Mouse (Mus musculus) layer of hippocampus, postnatal 14 days (tissue): ENCODE measurements around the gene Tnks1bp1. TPM values are rescaled to one million over a fixed set of nuclear protein-coding genes. Genes with fewer than 3 reads are reported as not detected.

Source experiments
- DNase-seq, 2 experiments: peaks; one replicate each; pipeline ENCODE4 v3.0.0; 2021 to 2022; ENCODE audit warnings: low spot score in 2 of 2, mixed read lengths in 1 of 2
- total RNA-seq, 2 experiments: library from RNA; stranded (reverse); gene quantifications; 2 replicates each; pipeline ENCODE4 v1.2.3; 2021

Tnks1bp1 gene
- total RNA-seq, 2 experiments from 2014 or later: 128 to 141 TPM

DNA sequence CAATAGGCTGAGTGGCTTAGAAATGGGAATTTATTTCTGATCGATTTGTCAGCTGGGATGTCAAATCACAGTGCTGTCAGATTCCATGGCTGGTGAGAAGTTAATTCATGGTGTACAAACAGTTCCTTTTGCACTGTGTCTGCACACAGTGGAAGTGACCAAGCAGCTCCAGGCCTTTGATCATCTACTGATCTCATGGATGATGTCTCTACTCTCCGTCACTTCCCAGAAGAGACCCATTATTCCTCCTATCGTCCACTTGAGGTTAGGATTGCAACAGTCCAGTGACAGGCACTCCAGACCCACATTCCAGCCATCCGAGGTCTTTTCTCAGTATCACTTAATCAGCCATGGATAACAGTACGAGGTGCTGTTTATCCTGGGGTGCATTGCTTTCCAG lies 25.9 kb downstream of the Tnks1bp1 start:
- DNase-seq: no peak

DNA sequence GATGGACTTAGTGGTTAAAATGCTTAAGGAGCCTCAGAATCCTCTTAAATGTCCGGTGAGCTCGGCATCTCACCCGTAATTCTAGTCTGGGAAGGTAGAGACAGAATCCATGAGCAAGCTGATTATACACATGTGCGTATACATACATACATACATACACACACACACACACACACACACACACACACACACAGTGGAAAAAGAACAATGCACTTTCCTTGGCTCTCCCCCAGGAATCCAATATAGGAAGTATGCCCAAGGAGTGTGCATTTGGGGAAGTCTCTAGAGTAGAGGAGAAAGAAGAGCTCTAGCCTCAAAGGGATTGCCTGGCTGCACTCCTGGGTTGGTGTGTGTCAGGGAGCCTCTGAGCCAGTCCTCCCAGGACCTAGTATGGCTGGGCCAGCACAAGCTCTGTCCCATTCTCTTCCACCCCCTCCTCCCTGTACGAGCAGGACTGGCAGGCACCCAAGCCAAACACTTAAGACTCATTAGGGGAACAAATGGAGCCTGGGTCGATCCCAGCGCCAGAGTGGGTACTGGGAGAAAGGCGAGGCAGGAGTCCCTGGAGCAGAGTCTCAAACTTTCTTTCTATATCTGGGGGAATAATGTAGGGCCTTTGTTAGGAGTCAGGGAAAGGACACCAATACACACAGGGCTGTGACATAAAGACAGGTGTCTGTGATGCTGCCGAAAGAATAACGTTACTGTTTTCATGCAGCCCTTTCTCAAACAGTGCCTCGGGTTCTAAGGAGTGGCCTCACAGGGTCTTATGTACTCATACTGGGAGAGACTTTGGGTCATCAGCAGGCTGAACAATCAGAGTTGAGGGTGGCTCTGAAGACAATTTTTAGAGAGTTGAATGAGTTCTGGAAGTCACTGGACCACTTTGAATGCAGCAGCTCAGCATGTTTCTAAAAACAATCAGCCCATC lies 41.2 kb downstream of the Tnks1bp1 start:
- peak in 1 of 2 experiments; percentile 43 for DNase-seq

DNA sequence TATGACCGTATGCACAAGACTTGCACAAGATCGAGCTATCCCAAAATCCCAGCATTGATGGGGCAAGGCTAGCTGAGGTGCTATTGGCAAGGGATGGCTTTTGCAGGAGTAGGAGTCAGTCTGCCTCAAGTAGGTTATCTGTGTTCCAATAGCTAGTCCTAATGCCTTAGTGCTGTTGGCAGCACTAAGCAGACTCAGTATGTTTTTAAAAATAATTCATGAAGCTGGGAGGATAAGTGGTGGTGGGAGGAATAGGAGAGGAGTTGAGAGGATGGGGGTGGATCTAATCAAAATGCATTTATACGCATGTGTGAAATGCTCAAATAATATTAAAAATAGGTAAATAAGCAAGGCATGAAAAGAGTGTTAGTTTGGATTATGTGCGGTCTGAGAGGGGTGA lies 43.5 kb downstream of the Tnks1bp1 start:
- no peak for DNase-seq

DNA sequence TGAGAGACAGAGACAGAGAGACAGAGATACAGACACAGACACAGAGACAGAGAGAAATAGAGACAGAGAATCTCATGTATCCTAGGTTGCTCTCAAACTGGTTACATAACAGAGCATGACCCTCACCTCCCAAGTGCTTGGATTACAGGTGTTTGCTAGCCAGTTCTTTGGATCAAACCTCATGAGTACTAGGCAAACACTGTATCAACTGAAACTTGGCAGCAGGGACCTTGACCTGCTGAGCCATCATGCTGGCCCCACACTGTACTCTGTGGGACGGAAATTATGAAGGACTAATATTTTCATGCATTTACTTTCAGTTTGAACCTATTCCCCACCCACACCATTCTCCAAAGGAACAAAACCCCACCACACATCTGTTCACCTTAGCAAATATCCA lies 45.6 kb downstream of the Tnks1bp1 start:
- no peak for DNase-seq

DNA sequence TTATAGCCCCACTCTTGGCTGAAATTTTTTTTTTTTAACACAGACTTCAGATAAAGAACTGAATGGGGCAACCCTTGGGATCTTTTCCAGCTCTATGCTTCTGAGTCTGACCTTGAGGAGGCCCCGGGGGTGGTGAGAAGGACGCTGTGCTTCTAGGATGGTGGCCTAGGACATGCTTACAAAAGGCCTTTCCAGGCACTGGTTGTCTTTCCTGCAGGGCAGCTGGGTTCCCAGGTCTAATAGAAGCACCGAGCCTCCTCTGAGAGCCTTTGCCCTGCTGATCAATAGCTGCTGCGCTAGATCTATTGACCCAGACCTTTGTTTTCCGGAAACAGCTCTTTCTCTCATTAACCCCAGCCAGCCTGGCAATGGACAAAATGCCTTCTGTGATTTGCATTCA lies 48.1 kb downstream of the Tnks1bp1 start:
- no peak for DNase-seq

DNA sequence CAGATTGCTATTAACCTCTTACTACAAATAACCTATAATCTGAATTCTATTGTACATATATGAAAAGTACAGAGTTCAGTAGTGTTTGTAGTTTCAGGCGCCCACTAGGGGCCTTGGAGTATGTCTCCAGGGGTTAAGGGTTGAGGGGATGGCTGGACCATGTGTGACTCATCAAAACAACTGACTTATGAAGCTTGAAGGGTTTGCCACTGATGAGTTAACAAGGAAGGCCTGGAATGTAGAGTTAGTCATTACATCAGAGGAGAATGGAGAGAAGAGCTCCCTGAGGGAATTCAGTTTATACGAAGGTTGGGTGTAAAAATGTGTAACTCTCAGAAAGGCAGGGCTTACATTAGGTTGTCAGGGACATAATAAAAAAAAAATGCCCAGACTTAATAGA lies 50.2 kb downstream of the Tnks1bp1 start:
- DNase-seq: no peak

DNA sequence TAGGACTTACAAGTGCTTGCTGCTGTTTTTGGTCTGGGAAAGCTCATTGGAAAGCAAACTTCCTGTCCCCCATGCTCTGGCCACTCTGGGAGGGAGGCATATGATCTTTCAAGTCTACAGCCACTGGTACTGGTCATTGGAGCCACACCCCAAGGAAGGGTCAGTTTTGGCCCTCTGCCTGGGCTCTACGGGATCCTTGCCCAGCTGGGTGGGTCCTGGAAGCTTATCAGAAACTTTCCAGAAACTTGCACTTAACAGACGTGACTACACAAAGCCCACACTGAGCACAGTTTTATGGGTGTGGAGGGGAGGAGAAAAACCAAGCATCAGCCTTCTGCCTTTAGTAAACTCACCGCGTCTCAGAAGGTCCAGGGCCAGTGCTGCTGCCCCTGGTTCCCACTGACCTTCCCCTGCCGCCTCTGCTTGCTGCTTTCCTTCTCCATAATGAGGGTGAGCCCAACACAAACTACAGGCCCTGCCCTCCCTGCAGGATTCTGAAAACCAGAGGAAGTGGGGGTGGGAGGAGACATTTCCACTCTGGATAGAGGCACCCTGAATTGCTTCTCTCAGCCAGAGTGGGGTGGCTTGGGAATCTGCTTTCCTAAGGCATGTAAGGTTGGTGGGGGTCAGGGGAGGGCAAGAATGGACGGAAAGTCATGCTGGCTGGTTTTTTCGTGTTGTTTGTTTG lies 51.1 kb downstream of the Tnks1bp1 start:
- DNase-seq: no peak

DNA sequence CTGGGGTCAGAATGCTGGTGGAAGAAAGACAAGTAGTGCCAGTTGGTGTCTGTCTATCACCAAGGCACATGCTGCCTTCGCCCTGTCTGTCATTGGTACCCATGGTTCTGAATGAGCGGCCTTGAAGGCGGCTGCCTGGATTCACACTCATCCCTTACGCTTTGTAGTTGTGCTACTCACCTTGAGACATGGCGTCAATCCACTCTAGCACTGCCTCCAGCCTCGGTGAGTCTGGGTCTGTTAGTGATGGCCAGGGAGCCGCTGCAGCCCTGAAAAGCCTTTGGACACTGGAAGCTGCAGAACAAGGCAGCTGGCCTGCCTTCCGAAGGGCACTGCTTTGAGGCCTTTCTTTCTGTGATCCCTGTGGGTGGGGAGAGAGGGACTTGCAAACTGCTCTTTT lies 55.4 kb downstream of the Tnks1bp1 start:
- DNase-seq: no peak

DNA sequence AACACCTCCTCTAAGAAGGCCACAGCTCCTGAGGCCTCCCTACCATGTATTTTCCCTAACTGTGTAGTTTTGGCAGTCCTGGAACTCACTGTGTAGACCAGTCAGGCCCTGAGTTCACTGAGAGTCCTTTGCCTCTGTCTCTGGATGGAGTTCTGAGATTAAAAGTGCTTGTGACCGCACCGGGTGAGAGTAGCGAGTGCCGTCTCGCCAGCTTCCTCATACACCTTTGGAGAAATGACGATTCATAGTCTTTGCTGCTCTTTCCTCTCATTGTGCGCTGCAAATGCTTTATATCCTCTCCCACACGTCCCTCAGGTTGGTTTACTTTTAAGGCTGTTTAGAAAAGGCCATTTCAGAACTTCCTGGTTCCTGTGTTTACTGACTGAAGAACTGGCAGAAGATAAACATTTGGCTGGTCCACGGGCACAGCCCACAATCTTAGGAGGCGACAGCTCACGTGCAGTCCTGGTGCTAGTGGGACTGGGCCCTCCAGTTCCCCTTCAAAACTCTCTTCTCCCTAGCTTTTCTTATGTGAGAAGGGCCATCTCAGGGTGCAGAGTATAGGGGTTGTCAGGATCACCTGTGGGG lies 57.7 kb downstream of the Tnks1bp1 start:
- DNase-seq: no peak

DNA sequence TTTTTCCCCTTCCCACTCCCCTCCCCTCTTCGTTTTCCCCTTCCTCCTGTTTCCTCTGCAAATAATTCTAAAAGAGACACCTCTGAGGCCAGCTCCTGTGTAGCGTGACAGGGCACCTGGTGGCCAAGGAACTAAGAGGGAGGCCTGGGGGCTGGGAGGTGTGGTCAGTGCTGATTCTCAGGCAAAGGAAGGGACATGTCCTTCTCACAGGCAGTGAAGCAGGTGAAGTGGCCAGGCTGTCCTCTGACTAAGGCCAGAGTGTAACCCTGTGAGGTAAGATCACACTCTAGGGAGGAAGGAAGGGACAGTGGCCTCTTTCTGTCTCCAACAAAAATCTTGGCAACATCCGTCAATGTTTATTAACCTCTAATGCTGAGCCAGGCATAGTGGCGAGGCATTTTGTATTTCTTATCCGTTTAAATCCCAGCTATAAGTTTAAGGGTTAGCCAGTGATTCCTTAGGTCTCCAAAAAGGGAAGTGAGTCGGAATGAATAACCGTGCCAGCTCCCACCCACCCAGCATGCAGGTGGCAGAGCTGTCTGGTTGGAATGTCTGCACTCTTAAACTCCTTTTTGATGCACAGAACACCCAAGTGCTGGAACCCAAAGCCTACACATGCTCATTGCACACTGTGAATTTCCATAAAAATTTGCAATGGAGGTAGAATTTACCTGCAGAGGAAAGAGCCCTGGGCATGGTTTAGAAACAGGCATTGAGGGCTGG lies 58.4 kb downstream of the Tnks1bp1 start:
- DNase-seq: no peak

DNA sequence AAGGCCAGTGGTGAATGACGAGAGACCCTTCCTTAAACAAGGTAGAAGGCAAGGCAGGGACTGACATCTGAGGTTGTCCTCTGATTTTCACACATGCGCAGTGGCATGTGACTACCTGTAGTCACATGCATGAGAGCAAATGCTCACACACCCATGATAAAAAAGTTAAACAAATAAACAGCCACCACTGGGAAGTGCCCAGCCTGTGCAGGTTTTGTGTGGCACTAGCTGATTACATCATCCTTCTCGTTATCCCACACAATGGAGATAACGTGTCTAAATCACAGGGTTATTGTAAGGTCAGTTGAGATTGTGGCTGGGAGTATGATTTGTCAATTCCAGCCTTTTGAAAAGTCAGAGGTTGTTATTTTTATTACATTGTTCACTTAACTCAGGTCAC lies 59.1 kb downstream of the Tnks1bp1 start:
- DNase-seq: no peak

DNA sequence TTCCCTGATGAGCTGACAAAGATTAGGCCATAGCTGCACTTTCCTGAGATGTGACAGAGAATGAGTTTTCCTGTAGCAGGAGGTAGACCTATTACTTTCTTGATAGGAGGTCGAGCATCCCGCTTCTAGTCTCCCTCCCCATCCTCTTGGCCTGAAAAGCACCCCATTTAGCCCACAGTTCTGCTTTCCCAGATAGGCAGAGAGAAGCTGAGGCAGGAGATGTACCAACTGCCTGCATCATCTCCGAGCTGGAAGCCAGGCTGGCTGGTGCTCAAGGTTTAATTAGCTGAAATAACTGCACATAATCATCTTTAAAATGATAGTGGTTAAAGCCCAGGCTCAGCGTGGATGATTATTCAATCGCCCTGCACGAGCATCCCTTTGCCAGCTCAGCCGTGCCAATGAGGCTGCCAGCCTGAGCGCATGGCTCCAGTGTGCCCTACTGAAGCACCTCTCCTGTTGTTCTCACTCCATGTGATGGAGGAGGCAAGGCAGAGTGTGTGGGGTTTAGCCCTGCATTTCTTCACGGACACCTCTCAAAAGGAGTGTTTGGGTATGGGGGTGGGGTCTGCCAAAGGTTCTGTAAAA lies 62.6 kb downstream of the Tnks1bp1 start:
- peak; percentile 50 to 72 for DNase-seq

Other genes with a start within 250 kb of the Tnks1bp1 start
- gene Ube2l6, start 249.2 kb upstream of the Tnks1bp1 start, total RNA-seq: 1 to 10 TPM; 4.1 to 4.5 TPM
- not detected for gene Smtnl1, start 225.4 kb upstream of the Tnks1bp1 start, total RNA-seq
- gene Timm10, start 221.0 kb upstream of the Tnks1bp1 start, total RNA-seq: 10 to 100 TPM; 59.1 to 59.8 TPM
- gene Slc43a1, start 209.2 kb upstream of the Tnks1bp1 start, total RNA-seq: under 1 TPM; 0.33 to 0.37 TPM
- gene Rtn4rl2, start 161.3 kb upstream of the Tnks1bp1 start, total RNA-seq: 10 to 100 TPM; 92.5 to 99.2 TPM
- 1 to 10 TPM; 2.4 to 3.3 TPM for gene Slc43a3, start 111.4 kb upstream of the Tnks1bp1 start, total RNA-seq
- gene Prg2, start 67.6 kb upstream of the Tnks1bp1 start, total RNA-seq: not detected
- not detected for gene Prg3, start 59.8 kb upstream of the Tnks1bp1 start, total RNA-seq
- gene Ssrp1, start 10.8 kb upstream of the Tnks1bp1 start, total RNA-seq: 100 to 1,000 TPM; 104 TPM
- gene P2rx3, start 10.6 kb upstream of the Tnks1bp1 start, total RNA-seq: 1 to 10 TPM; 2.8 to 3.4 TPM
- gene Aplnr, start 88.2 kb downstream of the Tnks1bp1 start, total RNA-seq: 1 to 10 TPM; 6.1 to 8.1 TPM
- 10 to 100 TPM; 23.0 to 26.1 TPM for gene Lrrc55, start 149.2 kb downstream of the Tnks1bp1 start, total RNA-seq